Mouse (Mus musculus): ENCODE data around the gene Atp1b4.
"Not testable (repeated sequence)": the region's sequence is repeated elsewhere in the genome, so short reads cannot be mapped to it uniquely, and the experiment has no call there.

Atp1b4 gene

GRCm38 (mm10) chrX:38315884-38316283, at the start of gene Atp1b4:
Atp1b4 (plus strand) TSS chrX:38316184.
- no peak for DNase-seq (ENCODE audit: low spot score in 2 of 2)

- DNase-seq (ENCODE audit: low spot score in 2 of 2), result no peak
Measured at GRCm38 (mm10) chrX:38308597-38308996, 7.4 kb upstream of the Atp1b4 start.

GRCm38 (mm10) chrX:38311054-38311453, 4.9 kb upstream of the Atp1b4 start:
- no peak for DNase-seq (ENCODE audit: low spot score in 2 of 2)

GRCm38 (mm10) chrX:38312910-38313625, 2.9 kb upstream of the Atp1b4 start:
- no peak for DNase-seq (ENCODE audit: low spot score in 2 of 2)

GRCm38 (mm10) chrX:38313626-38314210, 2.3 kb upstream of the Atp1b4 start:
- no peak for DNase-seq (ENCODE audit: low spot score in 2 of 2)

DNA sequence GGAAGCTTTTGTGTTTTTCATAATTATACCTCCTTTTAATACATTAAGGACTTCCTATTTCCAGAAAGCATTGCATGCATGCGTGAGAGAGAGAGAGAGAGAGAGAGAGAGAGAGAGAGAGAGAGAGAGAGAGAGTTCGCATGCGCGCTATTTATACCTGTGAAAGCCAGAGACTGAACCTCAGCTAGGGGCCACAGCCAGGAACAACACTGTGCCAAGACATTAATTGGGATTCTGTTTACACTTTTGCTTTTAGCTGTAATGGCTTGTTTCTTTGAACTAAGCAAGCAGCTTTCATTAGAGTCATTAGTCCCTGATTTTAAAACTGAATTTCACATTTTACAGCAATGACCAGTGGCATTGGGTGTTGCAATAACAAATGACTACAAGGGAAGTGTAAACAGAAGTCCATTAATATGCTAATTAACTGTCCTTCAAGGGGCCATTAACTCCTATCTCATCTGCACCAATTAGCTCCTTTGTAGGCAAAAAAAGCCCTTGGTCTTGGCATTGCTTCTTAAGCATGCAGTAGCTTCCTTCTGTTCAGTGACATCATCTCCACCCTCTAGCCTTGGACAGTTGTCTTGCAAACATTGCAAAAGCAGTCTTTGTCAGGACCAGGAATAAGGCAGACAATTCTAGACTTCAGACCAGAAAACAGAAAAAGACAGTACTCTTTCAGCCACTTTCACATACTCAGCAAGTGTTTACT, 14.9 kb downstream of the Atp1b4 start:
- DNase-seq (ENCODE audit: low spot score in 2 of 2), result no peak

DNA sequence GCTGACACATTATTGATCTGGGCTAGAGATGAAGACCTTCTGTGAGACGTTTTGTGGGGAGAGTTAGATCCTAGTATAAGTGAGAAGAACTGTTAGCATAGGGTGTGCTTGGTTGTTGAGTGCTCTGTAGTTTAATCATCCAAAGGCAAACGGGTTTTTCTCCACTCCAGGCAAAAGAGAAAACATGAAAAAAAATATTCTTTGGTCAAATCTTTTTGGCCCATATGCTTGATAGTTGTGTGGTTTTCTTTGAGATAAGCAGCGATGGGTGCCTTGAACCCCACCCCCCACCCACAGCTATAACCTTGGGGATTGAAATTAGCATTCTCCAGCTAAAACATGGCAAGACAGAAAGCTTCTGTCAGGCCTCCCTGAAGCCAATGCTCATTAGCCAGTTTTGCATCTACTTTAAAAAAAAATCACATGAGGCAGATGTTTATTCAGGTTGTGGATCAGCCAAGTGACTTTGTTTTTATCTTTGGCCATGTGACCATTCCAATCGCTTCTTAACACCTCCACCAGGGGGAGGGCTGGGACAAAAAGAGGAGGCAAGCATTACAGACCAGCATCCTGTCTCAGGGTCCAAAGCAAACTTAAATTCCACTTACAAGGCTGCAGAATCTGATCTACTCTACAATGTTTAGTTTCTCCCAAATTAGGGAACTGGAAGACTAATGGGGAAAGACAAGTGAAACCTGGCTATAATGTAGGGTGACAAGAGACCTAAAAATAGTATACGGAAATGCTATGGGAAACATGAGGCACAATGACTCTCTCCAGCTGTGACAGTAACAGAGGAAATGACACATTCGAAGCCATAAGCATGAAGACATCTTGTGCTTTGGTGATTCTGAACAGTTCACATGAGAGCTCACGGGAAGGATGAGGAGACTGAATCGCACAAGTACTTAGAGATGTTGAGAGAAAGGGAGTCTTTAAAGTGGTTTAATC, 18.6 kb downstream of the Atp1b4 start:
- no peak for DNase-seq (ENCODE audit: low spot score in 2 of 2)

DNA sequence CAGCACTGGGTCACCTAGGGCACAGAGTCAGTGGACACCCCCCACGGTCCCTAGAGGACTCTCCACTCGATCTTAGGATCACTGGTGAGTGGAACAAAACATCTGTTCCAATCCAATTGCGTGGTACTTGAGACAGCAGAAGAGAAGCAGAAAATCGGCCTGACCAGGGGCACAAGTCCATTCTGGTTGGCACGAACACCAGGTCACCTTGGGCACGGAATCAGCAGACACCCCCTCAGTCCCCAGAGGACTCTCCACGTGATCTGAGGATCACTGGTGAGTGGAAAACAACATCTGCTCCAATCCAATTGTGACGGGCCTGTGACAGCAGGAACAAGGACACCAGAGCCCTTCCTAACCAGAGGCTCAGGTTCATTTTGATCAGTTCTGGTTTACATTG, 46.0 kb downstream of the Atp1b4 start:
- DNase-seq (ENCODE audit: low spot score in 2 of 2), result no peak

DNA sequence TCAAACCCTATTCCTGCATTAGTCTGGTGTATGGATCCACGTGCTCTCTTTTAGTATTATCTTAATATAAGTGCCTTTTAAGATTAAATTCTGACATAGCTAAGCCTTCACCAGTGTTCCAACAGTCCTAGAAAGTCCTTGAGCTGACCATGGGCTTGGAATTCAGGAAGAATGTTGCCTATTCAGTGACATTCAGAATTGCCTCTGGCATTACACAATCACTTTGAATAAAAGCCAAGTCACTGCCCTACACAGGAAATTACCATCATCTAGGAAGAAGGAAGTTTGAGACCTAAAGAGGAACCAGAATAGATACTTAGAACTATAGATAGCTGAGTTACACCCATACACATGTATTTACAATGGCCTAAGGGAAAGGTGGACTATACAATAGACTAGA, 48.6 kb downstream of the Atp1b4 start:
- not testable (repeated sequence) for DNase-seq (ENCODE audit: low spot score in 2 of 2)

- DNase-seq (ENCODE audit: low spot score in 2 of 2), result not testable (repeated sequence)
Measured at GRCm38 (mm10) chrX:38373169-38373568, 57.2 kb downstream of the Atp1b4 start.
